Mouse (Mus musculus) hindbrain, embryonic 14.5 days (tissue): ENCODE results near the gene Slco1a6. TPM values are rescaled to one million over a fixed set of nuclear protein-coding genes. Genes with fewer than 3 reads are reported as not detected.

Experiments used
- ATAC-seq: fragments of 200-750 bp; cut with Nextera tagmentation; 2 replicates; pipeline ENCODE4 v1.8.0; 2017; ENCODE audit warnings: moderate number of reproducible peaks, mild to moderate bottlenecking, moderate TSS enrichment, moderate library complexity; ENCODE audit not compliant: low FRiP score
- DNase-seq: peaks from one replicate; pipeline ENCODE4 v3.0.0-alpha.2; 2015; ENCODE audit warnings: low spot score
- H3K27ac ChIP-seq: fragments of 300-500 bp; sonication (generic); 2 replicates; pipeline ENCODE4 v1.5.1; 2014; ENCODE audit warnings: mild to moderate bottlenecking, moderate library complexity
- H3K27me3 ChIP-seq: fragments of 300-500 bp; sonication (generic); 2 replicates; pipeline ENCODE4 v1.6.1; 2014; ENCODE audit warnings: mild to moderate bottlenecking, low read length, mixed read lengths; ENCODE audit not compliant: control insufficient read depth, insufficient read depth
- H3K36me3 ChIP-seq: fragments of 300-500 bp; sonication (generic); replicated peaks from 2 replicates; pipeline ENCODE4 v1.6.1; 2014; ENCODE audit not compliant: control insufficient read depth, insufficient read depth
- H3K4me1 ChIP-seq: fragments of 300-500 bp; sonication (generic); replicated peaks from 2 replicates; pipeline ENCODE4 v1.6.1; 2014; ENCODE audit warnings: antibody characterized with exemption, low read length, mixed read lengths; ENCODE audit not compliant: control insufficient read depth, insufficient read depth
- H3K4me2 ChIP-seq: fragments of 300-500 bp; sonication (generic); replicated peaks from 2 replicates; pipeline ENCODE4 v1.6.1; 2014; ENCODE audit warnings: mild to moderate bottlenecking, moderate library complexity
- H3K4me3 ChIP-seq: fragments of 300-500 bp; sonication (generic); replicated peaks from 2 replicates; pipeline ENCODE4 v1.5.1; 2014; ENCODE audit warnings: mild to moderate bottlenecking, low read length
- H3K9ac ChIP-seq: fragments of 300-500 bp; sonication (generic); 2 replicates; pipeline ENCODE4 v1.6.1; 2014
- H3K9me3 ChIP-seq: fragments of 300-500 bp; sonication (generic); 2 replicates; pipeline ENCODE4 v1.6.1; 2016; ENCODE audit warnings: low read length; ENCODE audit not compliant: control insufficient read depth
- WGBS: fragments of 180-500 bp; shearing (Covaris S2); extraction: QIAGEN DNeasy Blood & Tissue Kit; methylation state at CpG from one replicate; pipeline ENCODE4 v1.1.7; 2014; 5-methylcytosine and 5-hydroxymethylcytosine counted together
- polyA plus RNA-seq: library from polyadenylated mRNA; unstranded; fragments of >200 nt; fragmentation: Nextera tagmentation; extraction: Ambion mirVana; gene quantifications from 2 replicates; pipeline ENCODE4 v1.2.1, GENCODE M21; 2014

Gene Slco1a6
- polyA plus RNA-seq, 1 experiment from 2014 or later: 0.55 TPM

- ATAC-seq (no peak), DNase-seq (no peak)
- H3K4me3 ChIP-seq: no peak overlapping the region
- H3K9ac ChIP-seq: no peak overlapping the region
- H3K4me1 ChIP-seq: no peaks in the 10 kb centered on the region
- no peaks in the 10 kb centered on the region for H3K36me3 ChIP-seq
- WGBS: 66% methylated on average over 1 of the region's 1 CpGs
- H3K27me3 ChIP-seq: no peaks in the 10 kb centered on the region
- no peak overlapping the region for H3K27ac ChIP-seq
- no peak overlapping the region for H3K4me2 ChIP-seq
- H3K9me3 ChIP-seq: no peaks in the 10 kb centered on the region
Observed at GRCm38 (mm10) chr6:142047689-142048088, 160.6 kb downstream of the Slco1a6 start.

GRCm38 (mm10) chr6:142045746-142046145 lies 162.6 kb downstream of the Slco1a6 start:
- Histone ChIP-seq H3K27me3 (no peaks in the 10 kb centered on the region), H3K4me3 (no peak overlapping the region), H3K9me3 (no peaks in the 10 kb centered on the region), H3K4me2 (no peak overlapping the region), H3K9ac (no peak overlapping the region), H3K27ac (no peak overlapping the region), H3K36me3 (no peaks in the 10 kb centered on the region), H3K4me1 (no peaks in the 10 kb centered on the region)
- 83% methylated on average over 2 of the region's 2 CpGs for WGBS
- DNase-seq: no peak
- ATAC-seq: no peak

GRCm38 (mm10) chr6:142041896-142042295 lies 166.4 kb downstream of the Slco1a6 start:
- H3K27ac ChIP-seq: no peak overlapping the region
- H3K9ac ChIP-seq: no peak overlapping the region
- H3K4me2 ChIP-seq: no peak overlapping the region
- DNase-seq (no peak), ATAC-seq (no peak)
- H3K4me3 ChIP-seq: no peak overlapping the region
- H3K27me3 ChIP-seq: no peaks in the 10 kb centered on the region
- WGBS: 96% methylated on average over 3 of the region's 3 CpGs
- no peaks in the 10 kb centered on the region for H3K4me1 ChIP-seq
- H3K36me3 ChIP-seq: no peaks in the 10 kb centered on the region
- H3K9me3 ChIP-seq: no peaks in the 10 kb centered on the region

GRCm38 (mm10) chr6:142040306-142041175 lies 167.8 kb downstream of the Slco1a6 start:
- Histone ChIP-seq H3K27me3 (no peaks in the 10 kb centered on the region), H3K4me1 (no peaks in the 10 kb centered on the region), H3K9me3 (no peaks in the 10 kb centered on the region), H3K9ac (no peak overlapping the region), H3K4me2 (no peak overlapping the region), H3K36me3 (no peaks in the 10 kb centered on the region), H3K27ac (no peak overlapping the region), H3K4me3 (no peak overlapping the region)
- DNase-seq: peak; percentile 60
- WGBS: 44% methylated on average over 16 of the region's 16 CpGs
- peak; percentile 68 for ATAC-seq

GRCm38 (mm10) chr6:142035771-142036170 lies 172.6 kb downstream of the Slco1a6 start:
- Histone ChIP-seq H3K9me3 (no peaks in the 10 kb centered on the region), H3K4me3 (no peak overlapping the region), H3K27me3 (no peaks in the 10 kb centered on the region), H3K36me3 (no peaks in the 10 kb centered on the region), H3K27ac (no peak overlapping the region), H3K4me2 (no peak overlapping the region), H3K4me1 (no peaks in the 10 kb centered on the region), H3K9ac (no peak overlapping the region)
- DNase-seq: no peak
- 84% methylated on average over 2 of the region's 2 CpGs for WGBS
- ATAC-seq: no peak

Other genes starting within 250 kb of the Slco1a6 start
- gene Gm6614, start 197.1 kb downstream of the Slco1a6 start, polyA plus RNA-seq: not detected in 2 replicates
- not detected in 2 replicates for gene Iapp, start 89.9 kb upstream of the Slco1a6 start, polyA plus RNA-seq
- 0.40 and 0.75 TPM in 2 replicates for gene Slco1a5, start 114.5 kb upstream of the Slco1a6 start, polyA plus RNA-seq
- 20.3 and 21.1 TPM in 2 replicates for gene Pyroxd1, start 137.1 kb upstream of the Slco1a6 start, polyA plus RNA-seq
- gene Recql, start 178.6 kb upstream of the Slco1a6 start, polyA plus RNA-seq: 27.2 and 28.4 TPM in 2 replicates
- gene Golt1b, start 178.7 kb upstream of the Slco1a6 start, polyA plus RNA-seq: 82.7 and 84.3 TPM in 2 replicates
- gene Spx, start 204.9 kb upstream of the Slco1a6 start, polyA plus RNA-seq: 1.7 and 3.2 TPM in 2 replicates